Mouse (Mus musculus) mouse embryonic stem cell (cell line): ENCODE measurements around the gene Nptn.
"Not testable (repeated sequence)": the region's sequence is repeated elsewhere in the genome, so short reads cannot be mapped to it uniquely, and the experiment has no call there.

Experiments
- in situ Hi-C, 2 experiments: fragments of 300-500 bp; cut with MboI; formaldehyde crosslinking; loops; 1 replicate in 1 of 2; 3 replicates in 1 of 2; pipeline ENCODE4 v1.14.3; 2019 to 2020; ENCODE audit warnings: low sequenced_read_pairs in 2 of 2, low pct_unique_long_range_greater_than_20kb in 1 of 2, mixed read lengths in 1 of 2; ENCODE audit not compliant: unreplicated experiment in 1 of 2

The Nptn gene

GRCm38 (mm10) chr9:58556627-58557026 is 25.4 kb upstream of the Nptn start:
- in situ Hi-C loops: no loop called here

- in situ Hi-C loops: no loop called here
Measured at GRCm38 (mm10) chr9:58557457-58558455, 24.3 kb upstream of the Nptn start.

GRCm38 (mm10) chr9:58560211-58560610 is 21.8 kb upstream of the Nptn start:
- in situ Hi-C loops: no loop called here

GRCm38 (mm10) chr9:58565945-58566344 is 16.1 kb upstream of the Nptn start:
- in situ Hi-C loops: not testable (repeated sequence)

- in situ Hi-C loops: no loop called here
Measured at GRCm38 (mm10) chr9:58567682-58568081, 14.4 kb upstream of the Nptn start.

GRCm38 (mm10) chr9:58571001-58571400 is 11.0 kb upstream of the Nptn start:
- in situ Hi-C loops: no loop called here

GRCm38 (mm10) chr9:58578669-58579068 is 3.4 kb upstream of the Nptn start:
- in situ Hi-C loops: loop anchor here in 1 of 2 experiments (5.0 kb wide), 1 partner anchor 36 kb away; no protein-coding TSS in a partner anchor

- in situ Hi-C loops: not testable (repeated sequence)
Measured at GRCm38 (mm10) chr9:58580453-58581195, 1.4 kb upstream of the Nptn start.

- in situ Hi-C loops: no loop called here
Measured at GRCm38 (mm10) chr9:58581283-58581930, 633 bp upstream of the Nptn start.

GRCm38 (mm10) chr9:58582581-58583266 is 684 bp downstream of the Nptn start:
- in situ Hi-C loops: no loop called here

GRCm38 (mm10) chr9:58583267-58583641 is 1.2 kb downstream of the Nptn start:
- in situ Hi-C loops: no loop called here

- in situ Hi-C loops: no loop called here
Measured at GRCm38 (mm10) chr9:58584323-58584722, 2.3 kb downstream of the Nptn start.

- in situ Hi-C loops: no loop called here
Measured at GRCm38 (mm10) chr9:58588657-58589056, 6.6 kb downstream of the Nptn start.

- in situ Hi-C loops: no loop called here
Measured at GRCm38 (mm10) chr9:58595313-58595712, 13.3 kb downstream of the Nptn start.

GRCm38 (mm10) chr9:58613790-58614189 is 31.8 kb downstream of the Nptn start:
- in situ Hi-C loops: no loop called here

GRCm38 (mm10) chr9:58615064-58615938 is 33.3 kb downstream of the Nptn start:
- in situ Hi-C loops: no loop called here

GRCm38 (mm10) chr9:58623009-58623408 is 41.0 kb downstream of the Nptn start:
- in situ Hi-C loops: no loop called here

GRCm38 (mm10) chr9:58627197-58627596 is 45.2 kb downstream of the Nptn start:
- in situ Hi-C loops: no loop called here
